Mouse (Mus musculus): Measurements from ENCODE around the gene Tmem160.

The Tmem160 gene

GRCm38 (mm10) chr7:16452587-16453073, at the start of gene Tmem160:
TSS of gene Tmem160 (plus strand) at chr7:16452779.
- DNase-seq = peak; percentile 87

- peak; percentile 30 for DNase-seq
These were observed 49.3 kb upstream of the Tmem160 start for GRCm38 (mm10) chr7:16402968-16403948.

GRCm38 (mm10) chr7:16404315-16405072, 48.1 kb upstream of the Tmem160 start:
- no peak for DNase-seq

- DNase-seq = peak; percentile 52
These were observed 47.5 kb upstream of the Tmem160 start for GRCm38 (mm10) chr7:16405073-16405455.

DNA sequence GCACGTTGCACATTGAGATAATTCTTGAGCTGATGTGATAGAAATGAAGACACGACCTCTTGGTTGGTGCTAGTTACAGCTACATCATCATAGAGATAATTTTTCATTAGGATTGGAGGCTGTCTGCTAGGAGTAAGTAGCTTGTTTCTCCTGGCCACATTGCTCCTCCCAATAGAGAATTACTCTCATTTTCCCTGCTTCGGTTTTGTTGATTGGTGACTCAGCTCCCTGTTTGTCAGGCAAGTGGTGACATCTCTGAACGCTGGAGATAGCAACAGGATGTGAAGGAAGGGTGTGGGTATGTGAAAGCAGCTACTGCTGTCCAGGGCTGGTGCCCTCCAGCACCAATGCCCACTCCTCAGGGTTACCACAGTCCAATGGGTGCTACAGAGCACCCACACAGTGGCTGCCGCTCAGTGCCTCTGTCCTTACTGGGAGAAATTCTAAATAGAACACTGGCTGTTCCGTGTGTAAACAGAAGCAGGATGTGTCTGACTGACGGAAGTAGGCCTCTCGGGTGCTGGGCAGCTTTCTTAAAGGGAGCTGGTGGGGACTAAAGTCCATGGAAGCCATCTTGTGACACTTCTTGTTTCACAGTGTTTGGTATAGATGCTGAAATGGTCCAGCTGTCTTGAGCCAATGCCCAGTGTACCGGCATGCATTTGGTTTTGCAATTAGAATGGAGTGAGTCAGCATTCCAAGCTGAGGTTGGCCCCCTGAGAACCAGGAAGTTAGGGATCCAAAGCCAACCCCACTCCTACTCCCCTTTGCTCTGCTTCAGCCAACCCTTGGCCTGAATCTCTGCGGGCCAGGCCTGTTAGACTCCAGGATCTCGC, 46.8 kb upstream of the Tmem160 start:
- peak; percentile 71 for DNase-seq

DNA sequence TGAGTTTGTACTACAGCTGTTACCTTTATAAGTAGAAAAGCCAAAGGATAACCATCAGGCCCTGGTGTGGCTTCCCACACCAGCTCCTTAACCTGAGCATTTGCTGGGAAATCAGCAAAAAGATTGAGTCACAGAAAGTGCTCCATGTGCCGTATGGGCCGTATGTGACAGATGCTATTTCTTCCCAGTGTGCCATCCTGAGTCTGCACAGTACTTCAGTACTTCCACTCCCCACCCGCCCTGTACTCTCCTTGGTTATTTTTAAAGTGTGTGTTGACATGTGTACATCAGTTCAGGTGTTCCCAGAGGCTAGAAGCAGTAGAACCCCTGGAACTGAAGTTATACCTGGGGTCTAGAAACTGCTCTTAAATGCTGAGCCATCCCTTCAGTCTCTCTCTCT, 45.6 kb upstream of the Tmem160 start:
- no peak for DNase-seq

- no peak for DNase-seq
These were observed 41.5 kb upstream of the Tmem160 start for GRCm38 (mm10) chr7:16411100-16411499.

DNA sequence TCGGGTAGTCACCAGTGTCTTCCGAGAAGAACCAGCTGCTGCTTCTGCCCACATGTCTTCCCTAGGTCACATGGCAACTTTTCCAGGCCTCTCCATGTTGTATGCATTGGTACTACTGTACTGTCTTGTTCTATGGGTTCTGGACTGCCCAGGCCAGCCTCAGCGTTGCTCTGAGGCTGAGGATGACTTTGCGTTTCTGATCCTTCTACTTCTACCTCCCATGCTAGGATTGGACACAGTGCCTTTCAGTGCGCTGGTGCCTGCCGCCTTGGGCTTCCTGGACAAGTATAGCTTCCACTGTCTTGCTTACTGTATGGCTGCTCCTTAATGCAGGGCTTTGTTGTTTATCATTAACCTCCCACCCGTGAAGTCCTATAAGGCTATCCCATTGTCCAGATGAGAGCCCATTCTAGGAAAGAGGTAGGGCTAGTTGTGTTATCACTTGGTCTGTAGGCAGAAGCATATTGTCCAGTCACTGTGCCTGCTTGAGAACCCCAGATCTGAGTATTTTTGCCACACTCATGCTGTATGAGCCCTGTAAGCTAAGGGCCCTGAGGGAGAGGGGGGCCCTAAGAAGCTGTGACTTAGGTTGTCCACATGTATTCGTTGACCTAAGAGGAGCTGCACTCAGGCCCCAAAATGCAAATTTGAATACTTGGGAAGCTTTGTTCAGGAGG, 40.2 kb upstream of the Tmem160 start:
- DNase-seq = peak; percentile 28

DNA sequence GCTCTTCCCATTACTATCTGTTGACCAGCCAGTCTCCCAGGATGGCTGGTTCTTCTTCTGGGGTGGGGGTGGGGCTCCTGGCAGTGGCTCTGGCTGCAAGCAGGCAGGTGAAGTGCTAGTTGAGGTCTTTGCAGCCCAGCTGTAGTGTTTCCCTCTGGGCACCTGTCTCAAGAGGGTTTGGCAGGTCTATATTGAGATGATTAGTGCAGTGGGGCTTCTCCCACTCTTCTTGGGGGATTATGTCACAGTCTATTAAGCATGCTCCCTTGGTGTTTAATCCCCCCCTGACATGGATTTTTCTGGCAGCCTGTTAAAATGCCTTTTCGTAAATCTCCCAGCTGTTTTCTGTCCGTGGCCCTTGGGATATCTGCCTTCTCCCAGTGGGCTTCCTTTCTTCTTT, 39.6 kb upstream of the Tmem160 start:
- DNase-seq = no peak

- no peak for DNase-seq
These were observed 37.2 kb upstream of the Tmem160 start for GRCm38 (mm10) chr7:16415426-16415825.

GRCm38 (mm10) chr7:16417141-16417771, 35.3 kb upstream of the Tmem160 start:
- DNase-seq = peak; percentile 58

DNA sequence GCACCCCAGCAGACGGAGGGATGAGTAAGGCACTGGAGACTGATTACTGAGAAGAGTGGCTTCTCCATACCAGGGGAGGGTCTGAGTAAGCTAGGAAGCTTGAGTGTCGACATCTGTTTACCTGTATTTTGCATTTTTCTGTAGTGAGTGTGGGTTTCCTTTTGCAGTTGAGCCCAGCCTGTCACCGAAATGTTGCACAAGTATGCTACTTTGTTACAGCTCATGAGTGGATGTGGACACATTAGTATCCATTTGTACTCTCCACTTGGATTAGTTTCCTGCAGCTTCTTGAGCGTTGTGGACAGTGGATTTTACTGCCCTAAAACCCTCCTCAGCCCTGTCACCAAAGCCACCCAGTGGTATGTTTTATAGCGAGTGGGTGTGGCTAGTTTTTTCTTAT, 33.9 kb upstream of the Tmem160 start:
- DNase-seq = no peak

- DNase-seq = no peak
These were observed 32.0 kb upstream of the Tmem160 start for GRCm38 (mm10) chr7:16420493-16421118.

- DNase-seq = no peak
These were observed 30.2 kb upstream of the Tmem160 start for GRCm38 (mm10) chr7:16422222-16422856.

GRCm38 (mm10) chr7:16423731-16424130, 28.8 kb upstream of the Tmem160 start:
- no peak for DNase-seq

DNA sequence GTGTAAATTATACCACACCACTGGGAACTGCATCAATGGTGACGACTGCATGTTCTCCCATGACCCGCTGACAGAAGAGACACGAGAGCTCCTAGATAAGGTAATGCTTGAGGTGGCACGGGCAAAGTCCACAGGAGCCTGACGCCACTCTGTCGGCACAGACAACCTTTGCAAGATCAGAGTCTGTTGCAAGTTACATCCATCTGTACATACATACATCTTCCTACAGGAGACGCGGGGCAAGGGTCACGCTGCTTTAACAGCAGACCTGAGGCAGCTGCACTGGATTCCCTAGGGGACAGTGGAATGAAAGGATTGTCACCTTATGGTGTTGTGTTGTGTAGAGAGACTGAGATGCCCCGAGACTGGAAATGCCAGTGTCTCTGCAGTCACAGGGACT, 26.9 kb upstream of the Tmem160 start:
- no peak for DNase-seq

DNA sequence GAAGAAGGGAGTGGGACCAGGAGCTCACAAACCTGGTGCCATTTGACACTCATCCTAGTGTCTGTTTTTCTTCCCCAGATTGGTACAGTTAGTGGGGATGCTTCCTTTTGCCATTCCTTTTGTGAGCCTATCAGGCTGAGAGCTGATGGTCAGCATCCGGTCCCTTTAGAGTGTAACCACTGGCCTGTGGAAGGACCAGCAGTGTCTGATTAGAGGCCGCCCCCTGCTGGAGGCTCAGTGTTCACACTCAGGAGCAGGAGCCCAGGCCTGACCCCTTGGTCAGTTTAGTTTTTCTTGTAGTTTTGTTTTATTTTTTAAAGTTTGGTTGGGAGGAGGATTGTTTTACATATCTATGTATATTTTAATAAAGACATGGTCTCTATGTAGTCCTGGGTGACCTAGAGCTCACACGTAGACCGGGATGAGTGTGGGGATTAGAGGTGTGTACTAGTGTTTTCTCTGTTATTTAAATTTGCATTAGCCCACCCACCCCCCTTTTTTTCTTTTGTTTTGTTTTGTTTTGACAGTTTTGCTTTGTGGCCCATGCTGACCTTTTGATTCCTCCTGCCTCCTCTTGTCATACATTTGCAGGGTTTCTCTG, 26.4 kb upstream of the Tmem160 start:
- peak; percentile 92 for DNase-seq

- DNase-seq = no peak
These were observed 19.1 kb upstream of the Tmem160 start for GRCm38 (mm10) chr7:16433352-16433971.

- no peak for DNase-seq
These were observed 17.5 kb upstream of the Tmem160 start for GRCm38 (mm10) chr7:16435088-16435487.

DNA sequence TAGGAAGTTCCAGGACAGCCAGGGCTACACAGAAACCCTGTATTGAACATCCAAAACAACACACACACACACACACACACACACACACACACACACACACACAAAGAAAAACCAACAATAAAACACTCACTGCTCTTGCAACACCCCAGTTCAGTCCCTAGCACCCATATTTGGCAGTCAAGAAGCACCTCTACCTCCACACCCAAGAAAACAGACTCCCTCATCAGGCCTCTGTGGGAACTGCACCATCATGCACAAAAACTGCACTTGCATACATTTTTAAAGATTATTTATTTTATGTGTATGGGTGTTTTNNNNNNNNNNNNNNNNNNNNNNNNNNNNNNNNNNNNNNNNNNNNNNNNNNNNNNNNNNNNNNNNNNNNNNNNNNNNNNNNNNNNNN, 11.3 kb upstream of the Tmem160 start:
- DNase-seq = no peak
